Mouse (Mus musculus): ENCODE measurements around the gene Cish. TPM values are rescaled to one million over a fixed set of nuclear protein-coding genes. Genes with fewer than 3 reads are reported as not detected.

Cish gene
- total and polyA plus RNA-seq, 3 experiments: 10.0 to 24.5 TPM; not detected in 1

DNA sequence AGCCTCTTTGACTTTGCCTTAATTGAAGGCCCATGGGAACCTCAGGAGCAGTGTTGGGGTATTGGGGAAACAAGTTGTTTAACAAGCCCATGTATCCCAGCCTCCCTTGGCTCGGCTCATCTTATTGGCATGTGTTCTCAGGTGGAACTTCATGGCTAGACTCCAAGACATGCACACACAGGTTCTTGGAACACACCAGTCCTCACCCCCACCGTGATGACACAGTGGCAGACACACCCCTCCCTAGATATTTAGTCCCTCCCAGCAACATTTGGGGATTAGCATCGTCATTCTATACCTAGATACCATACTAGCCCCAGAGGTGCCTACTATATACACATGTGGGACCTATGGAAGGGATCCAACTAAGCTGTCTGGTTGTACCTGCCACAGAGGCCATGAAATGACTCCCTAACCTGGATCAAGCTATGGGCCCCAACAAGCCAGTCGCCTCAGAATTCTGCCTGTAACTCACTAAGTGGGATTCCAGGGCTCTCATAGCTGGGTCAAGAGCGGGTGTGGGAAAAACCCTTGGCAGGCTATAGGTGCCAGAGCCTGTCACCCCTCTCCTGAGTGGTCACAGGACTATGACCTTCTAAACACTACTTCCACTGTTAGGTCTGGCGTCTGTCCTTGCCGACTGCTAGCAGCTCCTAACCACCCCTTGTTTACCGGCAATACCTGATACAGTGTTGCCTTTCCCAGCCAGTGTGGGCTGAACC is 2.4 kb downstream of the Cish start:
- Histone ChIP-seq H3K4me3 (ENCODE audit: control insufficient read depth in 1 of 2, insufficient read depth in 1 of 2, low read depth in 2 of 2, low read length in 2 of 2) (peak overlapping the region; percentile 56 to 96; a peak in 3 of 4 replicates), H3K4me1 (ENCODE audit: control insufficient read depth in 1 of 2, insufficient read depth in 2 of 2, low read length in 2 of 2) (peaks cover 2 to 28% of the 10 kb centered on the region in 2 experiments; a peak in 3 of 4 replicates), H3K9ac (ENCODE audit: control insufficient read depth, low read depth, low read length, poor library complexity, severe bottlenecking) (peak overlapping the region; percentile 97), H3K36me3 (ENCODE audit: control insufficient read depth in 1 of 2, insufficient read depth in 2 of 2, low read length in 2 of 2) (peaks cover 0 to 21% of the 10 kb centered on the region in 2 experiments; a peak in 2 of 4 replicates), H3K27me3 (ENCODE audit: control insufficient read depth in 1 of 2, insufficient read depth in 2 of 2, low read length in 2 of 2) (no peaks in the 10 kb centered on the region), H3K9me3 (replicated peaks; ENCODE audit: insufficient read depth, low read length) (no peaks in the 10 kb centered on the region), H3K27ac (ENCODE audit: control insufficient read depth, low read depth, low read length) (peak overlapping the region; percentile 91), H3K79me2 (ENCODE audit: control insufficient read depth, insufficient read depth, low read length, poor library complexity) (peaks cover 31% of the 10 kb centered on the region)
- TF ChIP-seq SIN3A (IDR thresholded peaks at IDR 0.05; ENCODE audit: low read length): no peak
- DNase-seq (ENCODE audit: low read depth, low spot score): peak; percentile 45

DNA sequence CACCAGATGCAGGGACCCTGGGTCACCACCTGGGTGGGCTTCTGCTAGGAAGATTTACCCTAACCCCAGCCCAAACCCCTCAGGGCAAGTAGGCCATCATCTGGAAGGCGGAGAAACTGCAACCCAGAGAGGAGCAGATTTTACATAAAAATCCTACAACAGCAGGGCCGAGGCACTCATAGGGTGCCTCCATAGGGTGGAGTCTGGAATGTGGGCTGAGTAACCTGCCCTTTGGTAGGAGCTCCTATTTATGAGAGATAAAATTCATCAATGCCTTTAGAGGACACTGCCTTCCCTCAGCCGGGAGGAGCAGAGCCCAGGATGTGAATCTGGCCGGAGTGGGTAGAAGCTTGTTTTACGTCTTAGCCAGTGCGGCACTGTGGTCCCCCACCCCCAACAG is 3.0 kb downstream of the Cish start:
- TF ChIP-seq ELF1 (IDR thresholded peaks at IDR 0.05; ENCODE audit: low read depth, low read length) (no peak), POLR2AphosphoS2 (IDR thresholded peaks at IDR 0.05; ENCODE audit: low read length) (no peak), USF1 (IDR thresholded peaks at IDR 0.05; ENCODE audit: low read depth, low read length) (no peak), MAFK (IDR thresholded peaks at IDR 0.05; ENCODE audit: borderline replicate concordance, low read depth, low read length) (no peak), EP300 (IDR thresholded peaks at IDR 0.05; ENCODE audit: low read depth in 1 of 2, low read length in 2 of 2) (no peak), POLR2A (IDR thresholded peaks at IDR 0.05; ENCODE audit: control insufficient read depth in 1 of 2, insufficient read depth in 1 of 2, low read depth in 1 of 2, low read length in 2 of 2, poor library complexity in 1 of 2) (no peak), ZKSCAN1 (IDR thresholded peaks at IDR 0.05; ENCODE audit: low read depth, low read length) (no peak), USF2 (IDR thresholded peaks at IDR 0.05; ENCODE audit: borderline replicate concordance in 1 of 2, insufficient read depth in 1 of 2, low read depth in 1 of 2, low read length in 2 of 2) (no peak), HCFC1 (IDR thresholded peaks at IDR 0.05; ENCODE audit: low read depth, low read length) (no peak), CHD1 (IDR thresholded peaks at IDR 0.05; ENCODE audit: low read depth, low read length) (no peak), NELFE (IDR thresholded peaks at IDR 0.05; ENCODE audit: low read depth, low read length) (no peak), RCOR1 (IDR thresholded peaks at IDR 0.05; ENCODE audit: low read depth, low read length) (no peak), CTCF (IDR thresholded peaks at IDR 0.05 in 2 of 3, conservative IDR thresholded peaks at IDR 0.05 in 1 of 3; ENCODE audit: control insufficient read depth in 1 of 3, insufficient read depth in 1 of 3, low read depth in 2 of 3, low read length in 3 of 3, poor library complexity in 1 of 3, severe bottlenecking in 1 of 3) (no peak; a peak in 1 of 6 replicates), MYC (IDR thresholded peaks at IDR 0.05; ENCODE audit: low read depth, low read length) (no peak), ZMIZ1 (IDR thresholded peaks at IDR 0.05; ENCODE audit: low read depth, low read length) (no peak), ETS1 (IDR thresholded peaks at IDR 0.05; ENCODE audit: low read depth, low read length) (no peak), CHD2 (IDR thresholded peaks at IDR 0.05; ENCODE audit: low read length) (no peak), ZNF384 (IDR thresholded peaks at IDR 0.05; ENCODE audit: low read depth, low read length) (no peak)
- Histone ChIP-seq H3K4me3 (ENCODE audit: control insufficient read depth in 1 of 2, insufficient read depth in 1 of 2, low read depth in 2 of 2, low read length in 2 of 2) (peak overlapping the region in 1 of 2 experiments; percentile 96; a peak in 1 of 4 replicates), H3K27ac (ENCODE audit: control insufficient read depth, low read depth, low read length) (no peak overlapping the region), H3K27me3 (ENCODE audit: control insufficient read depth in 1 of 2, insufficient read depth in 2 of 2, low read length in 2 of 2) (no peaks in the 10 kb centered on the region), H3K36me3 (ENCODE audit: control insufficient read depth in 1 of 2, insufficient read depth in 2 of 2, low read length in 2 of 2) (peaks cover 0 to 21% of the 10 kb centered on the region in 2 experiments; a peak in 2 of 4 replicates), H3K9ac (ENCODE audit: control insufficient read depth, low read depth, low read length, poor library complexity, severe bottlenecking) (peak overlapping the region; percentile 97; the same call in 1 of the 2 replicates), H3K9me3 (replicated peaks; ENCODE audit: insufficient read depth, low read length) (no peaks in the 10 kb centered on the region), H3K79me2 (ENCODE audit: control insufficient read depth, insufficient read depth, low read length, poor library complexity) (peaks cover 31% of the 10 kb centered on the region), H3K4me1 (ENCODE audit: control insufficient read depth in 1 of 2, insufficient read depth in 2 of 2, low read length in 2 of 2) (peaks cover 2 to 30% of the 10 kb centered on the region in 2 experiments; a peak in 3 of 4 replicates)
- DNase-seq (ENCODE audit: low read depth, low spot score): no peak
